Mouse (Mus musculus) G1E (cell line): ENCODE measurements at regions not wholly inside any gene's neighbourhood (a gene's known extent, or its start where the extent isn't known, plus 50 kb on each side); places are given as distances from the start of the nearest gene placed in this dataset.

ENCODE experiments used
- CTCF ChIP-seq: IDR thresholded peaks from 2 replicates; pipeline ENCODE4 v1.5.1; 2012; ENCODE audit warnings: low read depth, low read length, inconsistent platforms, mixed read lengths
- GATA1 ChIP-seq: IDR thresholded peaks from 2 replicates; pipeline ENCODE4 v1.6.1; 2012; ENCODE audit warnings: borderline replicate concordance, low read length, inconsistent platforms, mixed read lengths
- TAL1 ChIP-seq: conservative IDR thresholded peaks from 2 replicates; pipeline ENCODE4 v1.6.1; 2012; ENCODE audit warnings: low read depth, low read length, inconsistent platforms, mixed read lengths

DNA sequence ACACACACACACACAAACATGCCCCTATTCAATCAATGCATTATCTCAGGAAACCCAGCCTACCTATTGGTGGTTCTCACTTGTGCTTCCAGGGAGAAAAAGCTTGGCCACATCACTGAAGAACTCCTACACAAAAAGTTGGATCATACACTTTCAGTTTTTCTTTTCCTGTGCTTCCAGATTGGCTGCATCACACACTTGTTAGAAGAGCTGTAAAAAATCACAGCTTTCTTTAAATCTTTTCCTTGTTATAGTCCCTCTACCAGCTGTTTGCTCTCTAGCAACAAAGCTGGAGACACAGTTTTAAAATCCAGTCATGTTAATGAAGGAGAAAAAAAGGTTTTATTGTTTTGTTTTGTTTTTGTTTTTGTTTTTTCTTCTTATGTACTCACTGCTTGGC, 356.7 kb downstream of the Rprm start:
- no peak for TF ChIP-seq CTCF
- TF ChIP-seq GATA1 = no peak
- no peak for TF ChIP-seq TAL1
